Mouse (Mus musculus) cortical plate, adult 2 months (tissue): ENCODE measurements around the gene Sufu. TPM values are rescaled to one million over a fixed set of nuclear protein-coding genes. Genes with fewer than 3 reads are reported as not detected.

ENCODE experiments used
- H3K27ac ChIP-seq: fragments of 200-500 bp; 2 replicates; pipeline ENCODE4 v1.5.1; 2012; ENCODE audit warnings: low read length, control low read depth, inconsistent platforms; ENCODE audit not compliant: insufficient read depth
- H3K4me1 ChIP-seq: fragments of 200-500 bp; 2 replicates; pipeline ENCODE4 v1.6.1; 2011; ENCODE audit warnings: low read length; ENCODE audit not compliant: control insufficient read depth, insufficient read depth
- H3K4me3 ChIP-seq: fragments of 200-500 bp; 2 replicates; pipeline ENCODE4 v1.5.1; 2011; ENCODE audit warnings: mild to moderate bottlenecking, low read length, control low read depth; ENCODE audit not compliant: insufficient read depth
- CTCF ChIP-seq: fragments of 200-500 bp; IDR thresholded peaks from 2 replicates; pipeline ENCODE4 v1.5.1; 2011; ENCODE audit warnings: mild to moderate bottlenecking, control low read depth, low read length; ENCODE audit not compliant: insufficient read depth; ENCODE audit errors: extremely low read depth
- POLR2A ChIP-seq: fragments of 200-500 bp; IDR thresholded peaks from 2 replicates; pipeline ENCODE4 v1.6.1; 2011; ENCODE audit warnings: mild to moderate bottlenecking, low read length, control low read depth; ENCODE audit not compliant: insufficient read depth; ENCODE audit errors: extremely low read depth
- polyA plus RNA-seq: library from polyadenylated mRNA; depleted of rRNA; stranded (reverse); fragments of >200 nt; gene quantifications from 2 replicates; pipeline ENCODE4 v1.2.3, GENCODE M21; 2012

The Sufu gene
- polyA plus RNA-seq, 1 experiment: 9.5 TPM

DNA sequence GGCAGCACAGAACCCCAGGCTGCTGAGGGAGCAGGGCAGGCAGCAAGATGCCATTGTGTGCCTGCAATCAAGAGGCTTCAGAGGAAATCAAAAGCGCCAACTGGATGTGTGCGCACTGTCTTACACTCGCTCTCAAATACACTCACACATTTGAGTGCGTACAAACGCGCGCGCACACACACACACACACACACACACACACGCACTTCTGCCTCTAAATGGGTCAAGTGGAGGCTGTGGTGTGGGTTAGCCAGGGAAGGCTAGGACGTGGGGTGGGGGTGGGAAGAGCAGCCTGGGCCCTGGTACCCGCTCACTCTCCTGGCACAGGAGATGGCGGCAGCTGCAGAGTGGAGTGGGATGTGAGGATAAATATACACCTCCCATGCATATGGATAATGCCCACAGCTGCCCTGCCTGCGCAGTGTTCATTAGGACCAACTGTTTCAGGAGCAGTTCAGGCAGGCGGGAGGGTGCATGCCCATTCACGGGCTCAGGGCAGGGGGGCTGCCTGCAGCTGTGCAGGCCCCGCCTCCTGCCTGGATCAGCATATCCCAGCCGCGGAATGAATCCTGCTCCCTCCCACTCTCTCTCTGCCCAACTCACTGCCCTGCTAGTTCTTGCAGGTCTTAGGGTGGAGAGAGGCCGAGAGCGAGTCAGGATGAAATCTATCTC is 126.9 kb downstream of the Sufu start:
- Histone ChIP-seq H3K4me1 (peaks cover 6% of the 10 kb centered on the region), H3K27ac (no peak overlapping the region), H3K4me3 (no peak overlapping the region)
- TF ChIP-seq CTCF (no peak), POLR2A (0 out of 2 replicates have a peak, but pooled peaks have one; percentile 25)

DNA sequence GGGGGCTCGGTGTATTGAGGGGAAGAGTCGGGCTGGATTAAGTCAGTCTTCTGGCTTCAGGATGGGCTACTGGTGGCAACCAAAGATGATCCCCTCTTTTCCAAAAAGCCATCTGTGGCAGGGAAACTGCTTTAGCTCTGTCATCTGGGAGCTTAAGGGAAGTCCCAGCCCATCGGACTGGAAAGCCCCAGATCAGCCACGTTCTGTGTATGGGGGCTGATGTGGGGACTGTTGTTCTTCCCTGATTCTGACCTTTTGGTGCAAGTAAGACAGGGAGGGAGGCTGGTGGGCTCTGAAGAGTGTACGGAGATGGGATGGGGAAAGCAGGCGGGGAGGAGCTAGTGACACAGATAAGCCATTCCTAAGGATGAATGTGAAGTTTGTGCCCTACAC is 127.5 kb downstream of the Sufu start:
- TF ChIP-seq POLR2A (no peak), CTCF (no peak)
- no peak overlapping the region for H3K27ac ChIP-seq
- peaks cover 6% of the 10 kb centered on the region for H3K4me1 ChIP-seq
- no peak overlapping the region for H3K4me3 ChIP-seq

DNA sequence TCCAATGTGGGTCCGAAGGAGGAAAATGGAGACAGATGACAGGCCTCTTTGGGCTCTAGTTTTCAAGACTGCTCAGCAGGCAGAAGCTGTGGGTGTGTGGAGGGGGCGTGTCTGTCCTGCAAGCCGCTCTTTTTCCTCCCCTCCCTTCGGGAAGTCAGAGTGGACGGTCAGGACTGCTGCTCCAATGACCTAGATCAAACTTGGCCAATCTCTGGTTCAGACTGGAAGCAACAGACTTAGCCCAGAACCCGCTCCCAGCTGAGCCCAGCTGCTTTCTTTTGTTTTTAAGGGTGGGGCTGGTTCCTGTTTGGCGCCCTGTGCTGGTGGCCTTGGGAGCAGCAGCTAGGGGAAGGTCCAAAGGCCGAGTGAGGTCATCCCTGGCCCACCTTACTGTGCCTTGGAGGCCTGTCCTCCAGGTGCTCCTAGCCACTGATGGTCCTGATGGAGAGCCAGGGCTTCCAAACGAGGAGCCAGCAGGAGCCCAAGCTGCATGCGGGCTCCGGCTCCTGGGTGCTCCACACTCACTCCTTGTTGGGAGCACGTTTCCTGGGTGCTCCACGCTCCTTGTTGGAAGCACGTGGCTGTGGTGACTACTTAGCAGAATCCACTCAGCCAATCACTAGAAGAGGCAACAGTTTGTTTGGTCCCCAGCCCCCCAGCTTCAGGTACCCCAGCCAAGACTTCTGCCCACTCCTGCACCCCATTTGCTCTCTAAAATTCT is 128.1 kb downstream of the Sufu start:
- Histone ChIP-seq H3K27ac (no peak overlapping the region), H3K4me3 (no peak overlapping the region), H3K4me1 (peaks cover 7% of the 10 kb centered on the region)
- TF ChIP-seq CTCF (no peak), POLR2A (no peak)

DNA sequence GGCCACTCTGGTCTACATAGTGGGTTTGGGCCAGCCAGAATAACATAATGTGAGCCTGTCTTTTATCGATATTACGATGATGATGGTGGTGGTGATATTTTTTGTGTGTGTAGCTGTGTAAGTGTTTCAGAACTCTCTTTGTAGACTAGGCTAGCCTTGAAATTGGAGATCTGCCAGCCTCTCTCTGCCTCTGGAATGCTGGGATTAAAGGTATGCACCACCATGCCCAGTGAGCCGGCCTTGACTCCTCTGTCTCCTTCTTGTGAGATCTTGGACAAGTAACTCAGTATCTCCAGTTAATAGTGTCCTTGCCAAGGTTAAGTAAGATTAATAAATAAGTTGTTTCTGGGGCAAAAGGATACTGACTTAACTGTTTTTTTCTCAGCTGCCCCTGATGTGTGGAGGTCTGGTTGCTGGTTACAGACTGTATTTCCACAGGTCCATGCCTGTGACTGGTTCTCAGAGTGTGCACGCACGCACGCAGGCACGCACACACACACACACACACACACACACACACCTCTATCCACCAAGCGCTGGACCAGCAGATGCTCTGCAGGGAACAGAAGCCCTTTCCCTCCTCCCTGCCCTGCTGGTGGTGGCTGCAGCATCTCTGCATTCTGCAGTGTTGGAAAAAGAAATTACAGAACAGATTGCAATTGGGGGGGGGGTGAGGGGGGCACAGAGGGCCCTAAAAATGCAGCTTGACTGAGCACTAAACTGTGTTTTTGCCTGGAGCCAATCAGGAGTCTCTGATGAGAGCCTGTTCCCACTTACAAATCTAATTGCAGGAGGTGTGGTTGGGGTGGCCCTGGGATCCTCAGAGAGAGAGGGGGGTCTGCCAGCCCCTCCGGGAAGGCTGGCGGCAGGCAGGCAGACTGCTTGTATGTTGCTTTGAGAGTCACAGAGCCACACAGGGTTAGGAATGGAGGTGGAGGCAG is 129.3 kb downstream of the Sufu start:
- Histone ChIP-seq H3K4me3 (no peak overlapping the region), H3K4me1 (peaks cover 9% of the 10 kb centered on the region), H3K27ac (no peak overlapping the region)
- TF ChIP-seq POLR2A: no peak
- TF ChIP-seq CTCF: no peak

DNA sequence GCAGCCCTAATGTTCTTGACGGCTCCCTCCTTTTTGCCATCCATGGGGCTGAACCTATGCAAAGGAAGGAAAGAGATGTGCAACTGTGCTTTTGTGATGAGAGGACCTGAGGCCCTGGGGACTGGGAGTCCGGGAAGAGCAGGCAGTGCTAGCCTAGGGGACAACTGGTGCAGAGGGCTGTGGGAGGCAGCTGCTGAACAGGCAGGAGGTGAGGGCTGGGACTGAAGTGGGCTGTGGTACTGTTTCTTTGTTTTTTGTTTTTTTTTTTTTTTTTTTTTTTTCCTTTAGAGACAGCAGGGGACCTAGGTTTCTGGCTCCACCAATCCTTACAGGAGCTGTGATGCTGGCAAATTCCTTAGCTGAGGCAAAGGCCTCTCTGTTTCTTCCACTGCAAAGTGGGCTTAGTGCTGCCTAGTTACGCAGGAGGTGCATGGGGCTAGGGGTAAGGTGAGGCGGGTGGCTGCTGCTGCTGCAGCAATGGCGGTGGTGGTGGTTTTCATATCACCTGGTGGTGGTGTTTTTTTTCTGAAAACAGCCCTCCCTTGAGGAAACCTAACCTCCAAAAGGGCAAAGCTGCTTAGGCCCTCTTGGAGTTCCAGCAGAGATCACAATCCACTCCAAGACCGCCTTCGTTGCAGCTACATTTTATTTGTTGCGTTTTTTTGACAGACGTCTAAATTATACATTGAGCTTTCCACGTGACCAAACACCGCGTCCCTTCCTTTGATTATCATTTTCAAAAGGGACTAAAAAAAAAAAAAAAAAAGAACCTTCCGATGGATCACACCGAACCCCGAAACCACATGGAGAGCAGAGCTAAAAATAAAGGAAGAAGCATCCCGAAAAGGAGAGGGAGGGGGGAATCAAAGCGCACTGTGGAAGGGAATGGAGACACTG is 131.2 kb downstream of the Sufu start:
- peak overlapping the region; percentile 24; the same call in 1 of the 2 replicates for H3K27ac ChIP-seq
- TF ChIP-seq POLR2A: no peak
- no peak for TF ChIP-seq CTCF
- H3K4me3 ChIP-seq: peak overlapping the region; percentile 8; the same call in 1 of the 2 replicates
- H3K4me1 ChIP-seq: peaks cover 11% of the 10 kb centered on the region

DNA sequence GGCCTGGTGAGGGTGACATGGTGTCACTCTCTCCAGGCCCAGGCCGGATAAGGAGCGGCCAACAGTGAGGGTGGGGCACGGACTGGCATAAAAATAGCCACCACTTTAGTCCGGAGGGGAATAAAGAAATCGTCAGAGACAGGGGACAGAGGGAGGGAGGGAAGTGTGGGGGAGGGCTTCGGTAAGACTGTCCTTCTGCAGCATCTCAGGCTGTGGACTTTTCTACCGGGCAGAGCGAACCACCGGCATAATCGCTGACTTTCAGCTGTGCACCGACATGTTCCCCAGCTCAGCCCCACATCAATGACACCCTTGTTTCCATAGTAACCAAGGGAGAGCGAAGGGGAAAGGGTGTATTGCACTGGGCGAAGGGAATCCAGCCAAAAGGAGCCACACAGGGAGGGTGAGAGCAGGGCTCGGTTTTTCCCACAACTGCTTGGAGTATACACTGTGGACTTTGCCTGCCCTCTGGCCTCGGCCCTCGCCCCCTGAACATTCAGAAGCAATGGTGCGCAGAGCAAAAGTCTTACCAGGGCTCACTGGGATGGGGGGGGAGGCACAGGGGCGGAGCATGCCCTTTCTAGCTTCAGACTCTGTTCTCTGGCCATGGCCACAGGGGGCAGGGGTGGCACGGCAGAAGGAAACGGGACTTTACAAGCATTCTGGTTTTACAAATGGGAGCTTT is 132.0 kb downstream of the Sufu start:
- Histone ChIP-seq H3K4me1 (peaks cover 9% of the 10 kb centered on the region), H3K4me3 (peak overlapping the region; percentile 8), H3K27ac (peak overlapping the region; percentile 24)
- TF ChIP-seq CTCF (no peak), POLR2A (peak; percentile 33; the same call in 1 of the 2 replicates)

DNA sequence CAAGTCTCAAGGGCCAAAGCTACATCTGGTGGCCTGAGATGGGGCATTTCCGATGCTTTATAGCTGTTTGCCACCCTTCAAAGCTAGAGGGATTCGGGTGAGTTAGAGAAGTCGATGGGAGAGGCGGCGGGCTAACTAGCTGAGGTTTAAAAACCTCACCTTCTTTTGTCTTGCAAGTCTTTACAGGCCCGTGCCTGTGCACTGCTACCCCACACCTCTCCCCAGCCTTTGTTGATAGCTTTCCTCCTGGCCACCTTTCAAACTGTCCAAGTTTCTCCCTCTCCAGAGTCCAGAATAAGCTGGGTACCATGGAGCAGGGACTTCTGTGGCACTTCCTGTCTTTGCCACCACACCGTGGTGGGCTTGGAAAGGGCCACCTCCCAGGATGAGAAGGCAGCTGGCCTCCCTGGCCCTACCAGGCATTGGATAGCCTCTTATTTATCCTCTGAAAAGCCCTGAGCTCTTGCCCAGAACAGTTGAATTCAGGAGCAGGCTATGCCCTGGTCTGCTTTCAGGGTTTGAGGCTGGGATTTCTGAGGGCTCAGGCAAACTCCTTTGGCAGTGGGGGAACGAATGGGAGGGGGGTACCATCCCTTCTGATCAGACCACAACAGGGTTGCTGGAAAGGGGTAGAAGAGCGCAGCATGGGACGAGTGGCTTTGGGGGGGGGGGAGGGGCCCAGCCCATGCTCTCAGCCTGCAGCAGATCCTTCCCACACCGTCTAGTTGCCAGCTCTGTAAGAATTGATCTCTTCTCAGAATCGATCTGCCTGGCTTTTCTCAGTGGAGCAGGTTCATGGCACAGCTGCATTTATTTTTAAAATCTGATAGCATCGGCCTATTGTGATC is 133.1 kb downstream of the Sufu start:
- H3K4me1 ChIP-seq: peaks cover 6% of the 10 kb centered on the region
- TF ChIP-seq CTCF: no peak
- H3K4me3 ChIP-seq: no peak overlapping the region
- H3K27ac ChIP-seq: no peak overlapping the region
